Mouse (Mus musculus): ENCODE measurements around the gene Asb13. TPM values are rescaled to one million over a fixed set of nuclear protein-coding genes. Genes with fewer than 3 reads are reported as not detected.
A peak's percentile ranks its signal among the peaks of the same experiment; 100 is the strongest.

The Asb13 gene
- 4.4 and 6.8 TPM in 2 replicates for polyA plus RNA-seq (2014; fragmentation: Nextera tagmentation; extraction: Ambion mirVana)

DNA sequence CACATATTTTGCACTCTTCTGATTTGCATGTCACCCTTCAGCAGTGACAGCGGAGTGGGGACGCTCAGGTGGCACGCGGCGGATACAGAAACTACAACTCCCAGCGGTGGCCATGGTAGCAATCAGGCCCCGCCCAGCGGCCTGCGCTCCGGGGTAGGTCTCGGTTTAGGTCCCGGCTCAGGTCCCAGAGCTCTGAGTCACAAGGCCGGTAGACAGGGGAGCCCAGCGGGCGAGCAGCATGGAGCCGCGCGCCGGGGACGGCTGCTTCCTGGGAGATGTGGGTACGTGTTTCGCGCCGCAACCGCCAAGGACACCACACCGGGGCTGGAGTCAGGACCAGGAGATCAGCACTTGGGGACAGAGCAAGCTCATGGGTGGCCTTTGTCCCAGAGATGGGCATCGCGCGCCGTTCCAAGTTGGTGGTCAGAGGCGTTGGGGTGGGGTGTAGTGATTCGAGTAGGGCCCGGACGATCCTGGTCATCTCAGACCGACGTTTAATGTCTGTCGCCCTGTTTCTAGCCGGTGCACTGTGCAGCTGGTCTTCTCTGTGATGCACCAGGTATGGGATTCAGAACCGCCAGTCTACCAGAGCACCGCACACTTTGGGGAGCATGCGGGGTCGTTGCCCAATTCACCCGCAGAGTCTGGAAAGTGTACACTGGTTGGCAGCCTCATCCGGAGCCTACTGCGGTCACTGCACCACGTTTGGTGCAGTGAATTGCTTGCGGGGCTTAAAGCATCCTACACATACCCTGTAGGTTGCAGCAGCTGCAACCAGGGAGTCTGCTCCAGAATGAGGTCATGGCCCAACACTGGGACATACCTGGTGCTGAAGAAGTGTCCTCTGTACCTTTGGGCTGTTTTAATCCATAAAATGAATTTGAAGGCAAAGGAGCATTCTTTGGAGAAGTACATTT, at the start of gene Asb13:
Gene Asb13, plus strand, starts transcription at position 138 of the 917 bp plus-strand sequence.
- H3K4me1 ChIP-seq (ENCODE audit: control insufficient read depth in 2 of 2, insufficient read depth in 2 of 2, low read length in 2 of 2), result no peaks in the 10 kb centered on the region
- peak; percentile 89 for ATAC-seq (ENCODE audit: insufficient number of reproducible peaks, insufficient read depth, low FRiP score, low read depth)
- H3K4me2 ChIP-seq (ENCODE audit: low read length), result peak within 1 kb of the TSS; percentile 88
- 0 out of 2 replicates have a peak, but pooled peaks cover 4% of the 10 kb centered on the region for H3K27me3 ChIP-seq (ENCODE audit: control insufficient read depth, insufficient read depth, low read length)
- H3K27ac ChIP-seq (replicated peaks in 1 of 2; ENCODE audit: control insufficient read depth in 1 of 2, insufficient read depth in 1 of 2, low read depth in 2 of 2, low read length in 2 of 2), result no peak within 1 kb of the TSS
- H3K9me3 ChIP-seq (ENCODE audit: control insufficient read depth, low read length), result no peaks in the 10 kb centered on the region
- peak within 1 kb of the TSS; percentile 74 for H3K9ac ChIP-seq (ENCODE audit: low read length)
- 2% methylated on average over 47 of the region's 47 CpGs for WGBS
- peak within 1 kb of the TSS; percentile 59 to 63 for H3K4me3 ChIP-seq (ENCODE audit: control insufficient read depth in 1 of 2, insufficient read depth in 1 of 2, low read depth in 1 of 2, low read length in 2 of 2)
- no peaks in the 10 kb centered on the region for H3K36me3 ChIP-seq (ENCODE audit: control insufficient read depth, insufficient read depth, low read length)

DNA sequence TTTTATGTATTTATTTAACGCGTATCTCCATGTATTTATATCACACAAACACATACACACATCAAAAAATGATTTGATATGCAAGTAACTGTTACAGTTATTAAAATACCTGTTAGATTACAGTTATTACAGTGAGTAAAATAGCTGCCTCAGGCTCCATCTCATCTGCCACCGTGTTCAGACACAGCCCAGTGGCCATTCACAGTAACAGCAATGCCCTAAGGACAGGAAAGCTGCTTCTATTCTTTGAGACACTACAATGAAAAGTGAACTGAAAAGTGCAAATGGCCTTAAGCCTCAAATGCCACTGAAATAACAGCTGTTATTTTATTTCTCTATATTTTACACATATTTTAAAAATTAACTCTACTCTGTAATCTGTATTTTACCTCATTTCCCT, 43.0 kb upstream of the Asb13 start:
- no peak overlapping the region for H3K9ac ChIP-seq (ENCODE audit: low read length)
- no peaks in the 10 kb centered on the region for H3K9me3 ChIP-seq (ENCODE audit: control insufficient read depth, low read length)
- no peak overlapping the region for H3K4me3 ChIP-seq (ENCODE audit: control insufficient read depth in 1 of 2, insufficient read depth in 1 of 2, low read depth in 1 of 2, low read length in 2 of 2)
- no peak overlapping the region for H3K4me2 ChIP-seq (ENCODE audit: low read length)
- no peak for ATAC-seq (ENCODE audit: insufficient number of reproducible peaks, insufficient read depth, low FRiP score, low read depth)
- no peak overlapping the region for H3K27ac ChIP-seq (replicated peaks in 1 of 2; ENCODE audit: control insufficient read depth in 1 of 2, insufficient read depth in 1 of 2, low read depth in 2 of 2, low read length in 2 of 2)
- H3K4me1 ChIP-seq (ENCODE audit: control insufficient read depth in 2 of 2, insufficient read depth in 2 of 2, low read length in 2 of 2), result no peaks in the 10 kb centered on the region
- peaks cover 72% of the 10 kb centered on the region for H3K36me3 ChIP-seq (ENCODE audit: control insufficient read depth, insufficient read depth, low read length)
- H3K27me3 ChIP-seq (ENCODE audit: control insufficient read depth, insufficient read depth, low read length), result no peaks in the 10 kb centered on the region
- WGBS, result 91% methylated on average over 3 of the region's 3 CpGs

DNA sequence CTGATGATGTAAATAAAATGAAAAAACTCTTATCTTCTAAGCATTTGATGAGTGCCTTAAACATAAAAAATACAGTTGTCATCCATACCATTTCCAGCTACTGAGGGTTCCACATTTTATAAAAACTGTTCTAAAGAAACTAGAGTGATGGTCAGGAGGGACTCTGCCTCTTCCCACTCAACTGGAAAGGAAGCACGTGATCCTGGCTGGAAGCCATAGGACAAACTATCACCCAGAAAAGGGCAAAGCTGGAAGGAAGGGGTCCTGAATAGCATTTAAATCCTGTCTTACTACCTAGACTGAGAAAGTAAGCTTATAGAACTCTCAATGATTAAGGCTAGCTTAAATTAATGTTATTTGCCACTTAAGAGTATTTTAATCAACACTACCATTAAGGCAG, 39.5 kb upstream of the Asb13 start:
- H3K36me3 ChIP-seq (ENCODE audit: control insufficient read depth, insufficient read depth, low read length), result peaks cover 75% of the 10 kb centered on the region
- ATAC-seq (ENCODE audit: insufficient number of reproducible peaks, insufficient read depth, low FRiP score, low read depth), result no peak
- H3K9ac ChIP-seq (ENCODE audit: low read length), result no peak overlapping the region
- H3K4me1 ChIP-seq (ENCODE audit: control insufficient read depth in 2 of 2, insufficient read depth in 2 of 2, low read length in 2 of 2), result no peaks in the 10 kb centered on the region
- H3K9me3 ChIP-seq (ENCODE audit: control insufficient read depth, low read length), result no peaks in the 10 kb centered on the region
- 76% methylated on average over 1 of the region's 1 CpGs for WGBS
- H3K27ac ChIP-seq (replicated peaks in 1 of 2; ENCODE audit: control insufficient read depth in 1 of 2, insufficient read depth in 1 of 2, low read depth in 2 of 2, low read length in 2 of 2), result no peak overlapping the region
- no peak overlapping the region for H3K4me2 ChIP-seq (ENCODE audit: low read length)
- H3K27me3 ChIP-seq (ENCODE audit: control insufficient read depth, insufficient read depth, low read length), result no peaks in the 10 kb centered on the region
- no peak overlapping the region for H3K4me3 ChIP-seq (ENCODE audit: control insufficient read depth in 1 of 2, insufficient read depth in 1 of 2, low read depth in 1 of 2, low read length in 2 of 2)

DNA sequence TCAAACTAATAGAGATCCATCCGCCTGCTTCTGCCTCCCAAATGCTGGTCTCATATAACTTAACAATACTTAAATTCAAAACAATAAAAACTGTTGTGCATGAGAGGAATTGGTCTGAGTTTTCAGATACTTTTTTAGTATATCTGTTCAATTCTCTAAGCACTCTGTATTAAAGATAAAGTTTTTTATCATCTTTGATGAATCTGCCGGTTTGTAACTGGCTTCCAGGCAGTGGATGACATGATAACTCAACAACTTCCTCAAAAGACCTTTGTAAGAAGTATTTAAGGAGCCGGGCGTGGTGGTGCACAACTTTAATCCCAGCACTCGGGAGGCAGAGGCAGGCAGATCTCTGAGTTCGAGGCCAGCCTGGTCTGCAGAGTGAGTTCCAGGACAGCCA, 37.6 kb upstream of the Asb13 start:
- H3K27me3 ChIP-seq (ENCODE audit: control insufficient read depth, insufficient read depth, low read length), result no peaks in the 10 kb centered on the region
- no peak overlapping the region for H3K27ac ChIP-seq (replicated peaks in 1 of 2; ENCODE audit: control insufficient read depth in 1 of 2, insufficient read depth in 1 of 2, low read depth in 2 of 2, low read length in 2 of 2)
- H3K36me3 ChIP-seq (ENCODE audit: control insufficient read depth, insufficient read depth, low read length), result peaks cover 67% of the 10 kb centered on the region
- no peak overlapping the region for H3K4me3 ChIP-seq (ENCODE audit: control insufficient read depth in 1 of 2, insufficient read depth in 1 of 2, low read depth in 1 of 2, low read length in 2 of 2)
- H3K9me3 ChIP-seq (ENCODE audit: control insufficient read depth, low read length), result no peaks in the 10 kb centered on the region
- WGBS, result 96% methylated on average over 6 of the region's 6 CpGs
- no peak overlapping the region for H3K4me2 ChIP-seq (ENCODE audit: low read length)
- no peak for ATAC-seq (ENCODE audit: insufficient number of reproducible peaks, insufficient read depth, low FRiP score, low read depth)
- H3K9ac ChIP-seq (ENCODE audit: low read length), result no peak overlapping the region
- H3K4me1 ChIP-seq (ENCODE audit: control insufficient read depth in 2 of 2, insufficient read depth in 2 of 2, low read length in 2 of 2), result no peaks in the 10 kb centered on the region

DNA sequence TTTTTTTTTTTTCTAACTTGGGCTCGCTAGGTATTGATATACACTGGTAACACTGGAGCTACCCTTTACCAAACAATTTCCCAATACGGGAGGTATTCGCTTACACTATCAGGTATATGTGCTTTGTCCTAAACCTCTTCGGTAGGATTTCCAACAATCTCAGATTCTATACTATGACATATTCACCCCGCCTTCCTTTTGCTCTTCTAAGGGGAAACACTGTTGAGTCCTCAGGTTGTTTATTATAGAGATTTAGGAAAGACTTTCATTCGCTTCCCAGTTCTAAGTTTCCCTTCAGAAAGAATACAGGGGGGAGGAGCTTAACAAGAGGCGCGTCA, 24.1 kb upstream of the Asb13 start:
- WGBS, result 16% methylated on average over 8 of the region's 8 CpGs

DNA sequence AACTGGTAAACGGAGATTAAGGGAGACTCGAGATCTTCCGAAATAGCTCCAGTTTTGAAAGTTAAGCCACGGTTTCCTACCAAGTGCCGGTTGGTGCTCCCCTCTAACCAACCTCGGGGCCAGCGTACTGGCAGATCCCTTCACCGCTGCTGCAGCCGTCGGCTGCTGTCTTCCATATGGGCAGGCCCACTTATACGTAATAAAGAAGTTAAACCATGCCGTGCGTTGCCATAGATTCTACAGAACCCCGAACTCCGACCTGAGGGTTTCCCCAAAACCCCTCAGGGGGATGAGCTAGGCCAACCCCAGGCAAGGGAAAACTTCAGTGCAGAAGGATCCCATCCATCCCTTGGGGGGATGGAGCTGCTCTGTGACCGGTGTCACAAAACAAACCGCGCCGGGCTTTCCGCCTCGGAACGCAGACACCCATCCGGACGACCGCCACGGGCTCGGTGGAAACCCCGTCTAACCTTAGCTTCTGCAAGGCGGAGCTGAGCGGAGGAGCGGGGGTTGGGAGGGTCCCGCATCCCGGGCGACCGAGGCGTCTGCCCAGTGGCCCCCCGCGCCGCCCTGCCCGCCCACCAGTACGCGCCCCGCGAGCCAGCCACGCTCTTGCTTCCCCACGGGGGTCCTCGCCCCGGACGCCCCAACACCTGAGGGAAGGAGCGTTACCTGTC, 23.6 kb upstream of the Asb13 start:
- peaks cover 5% of the 10 kb centered on the region for H3K9me3 ChIP-seq (ENCODE audit: control insufficient read depth, low read length)

More for the DNA sequence above, 24.1 kb upstream of the Asb13 start:
- H3K36me3 ChIP-seq (ENCODE audit: control insufficient read depth, insufficient read depth, low read length), result no peaks in the 10 kb centered on the region
- ATAC-seq (ENCODE audit: insufficient number of reproducible peaks, insufficient read depth, low FRiP score, low read depth), result no peak
- H3K9me3 ChIP-seq (ENCODE audit: control insufficient read depth, low read length), result peaks cover 5% of the 10 kb centered on the region
- H3K4me2 ChIP-seq (ENCODE audit: low read length), result peak overlapping the region; percentile 76
- peak overlapping the region; percentile 62 to 91; a peak in 3 of 4 replicates for H3K27ac ChIP-seq (replicated peaks in 1 of 2; ENCODE audit: control insufficient read depth in 1 of 2, insufficient read depth in 1 of 2, low read depth in 2 of 2, low read length in 2 of 2)
- H3K4me1 ChIP-seq (ENCODE audit: control insufficient read depth in 2 of 2, insufficient read depth in 2 of 2, low read length in 2 of 2), result no peaks in the 10 kb centered on the region
- peak overlapping the region; percentile 90 for H3K9ac ChIP-seq (ENCODE audit: low read length)
- H3K27me3 ChIP-seq (ENCODE audit: control insufficient read depth, insufficient read depth, low read length), result no peaks in the 10 kb centered on the region; the same call in 1 of the 2 replicates
- H3K4me3 ChIP-seq (ENCODE audit: control insufficient read depth in 1 of 2, insufficient read depth in 1 of 2, low read depth in 1 of 2, low read length in 2 of 2), result peak overlapping the region; percentile 85 to 96

DNA sequence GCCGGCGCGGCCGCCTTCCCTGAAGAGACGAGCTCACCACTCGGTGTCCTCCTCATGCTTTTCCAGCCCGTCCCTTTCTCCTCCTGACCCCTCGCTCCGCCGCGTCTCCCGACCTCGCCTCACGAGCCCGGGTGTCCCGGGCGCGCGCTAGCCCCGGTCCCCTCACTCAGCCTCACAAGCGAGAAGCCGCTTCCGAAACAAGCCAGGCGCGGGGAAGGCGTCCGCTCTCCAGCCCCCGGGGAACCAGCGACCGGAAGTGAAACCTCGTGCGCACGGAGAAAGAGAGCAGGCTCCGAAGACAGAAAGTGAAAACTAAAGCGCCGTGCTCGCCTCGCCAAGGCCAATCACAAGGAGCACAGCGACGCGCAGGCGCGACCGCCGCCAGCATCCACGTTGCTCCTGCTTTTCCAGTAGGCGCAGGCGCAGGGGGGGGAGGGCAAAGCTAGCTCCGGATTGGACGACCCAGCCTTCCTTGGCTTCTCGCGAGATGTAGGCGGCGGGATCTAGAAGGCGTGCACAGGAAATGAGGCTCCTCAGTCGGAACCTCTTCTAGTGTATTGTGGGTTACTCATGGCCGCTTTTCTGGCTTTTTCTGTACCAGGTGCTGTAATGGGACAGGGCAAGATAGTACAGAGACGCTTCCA, 22.9 kb upstream of the Asb13 start, which contains the start of gene Fam208b:
Gene Fam208b, minus strand, starts transcription at position 314 of the 644 bp plus-strand sequence.
- Histone ChIP-seq H3K36me3 (ENCODE audit: control insufficient read depth, insufficient read depth, low read length) (no peaks in the 10 kb centered on the region), H3K4me3 (ENCODE audit: control insufficient read depth in 1 of 2, insufficient read depth in 1 of 2, low read depth in 1 of 2, low read length in 2 of 2) (peak within 1 kb of the TSS; percentile 85 to 96), H3K27me3 (ENCODE audit: control insufficient read depth, insufficient read depth, low read length) (no peaks in the 10 kb centered on the region; the same call in 1 of the 2 replicates), H3K9me3 (ENCODE audit: control insufficient read depth, low read length) (peaks cover 5% of the 10 kb centered on the region), H3K4me2 (ENCODE audit: low read length) (peak within 1 kb of the TSS; percentile 76), H3K4me1 (ENCODE audit: control insufficient read depth in 2 of 2, insufficient read depth in 2 of 2, low read length in 2 of 2) (no peaks in the 10 kb centered on the region), H3K9ac (ENCODE audit: low read length) (peak within 1 kb of the TSS; percentile 90), H3K27ac (replicated peaks in 1 of 2; ENCODE audit: control insufficient read depth in 1 of 2, insufficient read depth in 1 of 2, low read depth in 2 of 2, low read length in 2 of 2) (peak within 1 kb of the TSS; percentile 91 to 96)
- peak; percentile 99 for ATAC-seq (ENCODE audit: insufficient number of reproducible peaks, insufficient read depth, low FRiP score, low read depth)
- WGBS, result 1% methylated on average over 58 of the region's 58 CpGs

More for the DNA sequence above, 23.6 kb upstream of the Asb13 start:
- ATAC-seq (ENCODE audit: insufficient number of reproducible peaks, insufficient read depth, low FRiP score, low read depth), result peak; percentile 14; the same call in 1 of the 2 replicates
- H3K9ac ChIP-seq (ENCODE audit: low read length), result peak overlapping the region; percentile 90
- under 1% methylated on average over 49 of the region's 50 CpGs for WGBS
- H3K36me3 ChIP-seq (ENCODE audit: control insufficient read depth, insufficient read depth, low read length), result no peaks in the 10 kb centered on the region
- H3K4me1 ChIP-seq (ENCODE audit: control insufficient read depth in 2 of 2, insufficient read depth in 2 of 2, low read length in 2 of 2), result no peaks in the 10 kb centered on the region
- no peaks in the 10 kb centered on the region; the same call in 1 of the 2 replicates for H3K27me3 ChIP-seq (ENCODE audit: control insufficient read depth, insufficient read depth, low read length)
- H3K4me3 ChIP-seq (ENCODE audit: control insufficient read depth in 1 of 2, insufficient read depth in 1 of 2, low read depth in 1 of 2, low read length in 2 of 2), result peak overlapping the region; percentile 85 to 96
- peak overlapping the region; percentile 91 to 96 for H3K27ac ChIP-seq (replicated peaks in 1 of 2; ENCODE audit: control insufficient read depth in 1 of 2, insufficient read depth in 1 of 2, low read depth in 2 of 2, low read length in 2 of 2)
- peak overlapping the region; percentile 76 for H3K4me2 ChIP-seq (ENCODE audit: low read length)
